In the genomic region with DNA sequence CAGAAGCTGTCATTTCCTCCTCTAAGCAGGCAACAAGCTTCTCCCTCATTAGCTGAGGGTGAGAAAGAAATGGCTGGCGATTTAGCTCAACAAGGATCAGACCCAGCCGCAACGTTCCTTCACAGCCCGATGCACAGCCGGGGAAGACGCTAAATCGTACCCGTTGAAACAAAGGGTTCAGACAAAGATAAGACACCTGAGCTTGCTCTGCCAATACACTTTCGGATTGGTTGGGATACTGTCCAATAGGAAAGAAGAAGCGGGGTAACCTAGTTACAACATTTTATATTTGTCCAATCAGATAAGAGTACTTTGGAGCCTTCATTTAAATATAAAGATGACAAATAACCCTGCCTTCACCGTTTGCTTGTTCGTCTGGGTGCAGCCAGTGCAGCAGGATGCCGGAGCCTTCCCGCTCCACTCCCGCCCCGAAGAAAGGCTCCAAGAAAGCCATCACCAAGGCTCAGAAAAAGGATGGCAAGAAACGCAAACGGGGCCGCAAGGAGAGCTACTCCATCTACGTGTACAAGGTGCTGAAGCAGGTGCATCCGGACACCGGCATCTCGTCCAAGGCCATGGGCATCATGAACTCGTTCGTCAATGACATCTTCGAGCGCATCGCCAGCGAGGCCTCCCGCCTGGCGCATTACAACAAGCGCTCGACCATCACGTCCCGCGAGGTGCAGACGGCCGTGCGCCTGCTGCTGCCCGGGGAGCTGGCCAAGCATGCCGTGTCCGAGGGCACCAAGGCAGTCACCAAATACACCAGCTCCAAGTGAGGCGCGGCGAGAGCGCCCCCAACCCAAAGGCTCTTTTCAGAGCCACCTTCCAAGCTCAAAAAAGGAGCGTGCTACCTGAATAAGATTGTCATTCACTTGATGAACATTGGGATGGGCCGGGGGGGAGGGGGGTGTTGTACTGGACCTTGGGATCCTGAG, we compare ENCODE assay signal across 8 mouse cellular contexts. TPM values are rescaled to one million over a fixed set of nuclear protein-coding genes. Genes with fewer than 3 reads are reported as not detected.
DNase-seq lines count a peak whose midpoint lies in the region; ATAC-seq and TF ChIP-seq lines count a peak whose summit lies in the region.

Gene Hist3h2ba, plus strand, starts transcription at position 379 of the 938 bp plus-strand sequence.

- H3K27ac ChIP-seq in heart, embryonic 10.5 days: peak within 1 kb of the TSS; percentile 74
- peak within 1 kb of the TSS; percentile 97 for H3K27ac ChIP-seq in kidney, embryonic 15.5 days
- peak within 1 kb of the TSS; percentile 81 for H3K27ac ChIP-seq in limb, embryonic 14.5 days (replicated peaks; ENCODE audit: low read depth, low read length)
- H3K27ac ChIP-seq in midbrain, embryonic 16.5 days (ENCODE audit: low read length): peak within 1 kb of the TSS; percentile 99

- peaks cover 72% of the 10 kb centered on the region for H3K27me3 ChIP-seq in heart, embryonic 10.5 days (ENCODE audit: insufficient read depth, poor library complexity, severe bottlenecking)
- H3K27me3 ChIP-seq in kidney, embryonic 15.5 days: peaks cover 3% of the 10 kb centered on the region; the same call in 1 of the 2 replicates
- H3K27me3 ChIP-seq in limb, embryonic 14.5 days (ENCODE audit: control insufficient read depth, insufficient read depth, low read length): peaks cover 7% of the 10 kb centered on the region; the same call in 1 of the 2 replicates
- H3K27me3 ChIP-seq in midbrain, embryonic 16.5 days (ENCODE audit: control insufficient read depth, insufficient read depth, low read depth, low read length): no peaks in the 10 kb centered on the region

- peak; percentile 97 for DNase-seq in heart, adult 11 months
- no peak for DNase-seq in heart, postnatal 25 days (ENCODE audit: low spot score)
- peak; percentile 88 for DNase-seq in embryo, embryonic 11 days
- DNase-seq in heart, embryonic 10.5 days (ENCODE audit: low spot score): no peak
- peak; percentile 91 for DNase-seq in limb, embryonic 14.5 days (ENCODE audit: low spot score)
- DNase-seq in spleen, postnatal 36 days (ENCODE audit: low spot score in 2 of 2): peak; percentile 66 to 76

- peak; percentile 90 for ATAC-seq in kidney, embryonic 15.5 days (replicated peaks; ENCODE audit: low FRiP score)
- ATAC-seq in limb, embryonic 14.5 days (ENCODE audit: low FRiP score, low read depth): peak; percentile 90
- peak; percentile 93 for ATAC-seq in midbrain, embryonic 16.5 days

- intact Hi-C loops in heart, postnatal 25 days (cut with DNase I): no loop called here

- H3K4me3 ChIP-seq in heart, embryonic 10.5 days: peak within 1 kb of the TSS; percentile 58
- peak within 1 kb of the TSS; percentile 54 for H3K4me3 ChIP-seq in kidney, embryonic 15.5 days (replicated peaks)
- H3K4me3 ChIP-seq in limb, embryonic 14.5 days (replicated peaks; ENCODE audit: low read length): peak within 1 kb of the TSS; percentile 44
- peak within 1 kb of the TSS; percentile 68 for H3K4me3 ChIP-seq in midbrain, embryonic 16.5 days (ENCODE audit: low read depth, low read length)

- peak within 1 kb of the TSS; percentile 74 for H3K4me2 ChIP-seq in kidney, embryonic 15.5 days
- H3K4me2 ChIP-seq in limb, embryonic 14.5 days (replicated peaks; ENCODE audit: low read depth, low read length, severe bottlenecking): peak within 1 kb of the TSS; percentile 68
- H3K4me2 ChIP-seq in midbrain, embryonic 16.5 days (ENCODE audit: low read length): peak within 1 kb of the TSS; percentile 62

- under 1% methylated on average over 48 of the region's 48 CpGs for WGBS in heart, embryonic 10.5 days
- under 1% methylated on average over 48 of the region's 48 CpGs for WGBS in kidney, embryonic 15.5 days
- WGBS in limb, embryonic 14.5 days: under 1% methylated on average over 43 of the region's 48 CpGs
- under 1% methylated on average over 45 of the region's 48 CpGs for WGBS in midbrain, embryonic 16.5 days

- H3K9me3 ChIP-seq in heart, embryonic 10.5 days: no peaks in the 10 kb centered on the region
- no peaks in the 10 kb centered on the region for H3K9me3 ChIP-seq in kidney, embryonic 15.5 days (replicated peaks)
- no peaks in the 10 kb centered on the region for H3K9me3 ChIP-seq in limb, embryonic 14.5 days (ENCODE audit: control insufficient read depth, low read length)
- no peaks in the 10 kb centered on the region for H3K9me3 ChIP-seq in midbrain, embryonic 16.5 days (replicated peaks; ENCODE audit: control insufficient read depth, low read length, poor library complexity, severe bottlenecking)

- H3K9ac ChIP-seq in kidney, embryonic 15.5 days: peak within 1 kb of the TSS; percentile 64
- H3K9ac ChIP-seq in limb, embryonic 14.5 days (ENCODE audit: low read depth, low read length, severe bottlenecking): peak within 1 kb of the TSS; percentile 55
- peak within 1 kb of the TSS; percentile 79 for H3K9ac ChIP-seq in midbrain, embryonic 16.5 days (ENCODE audit: low read depth, low read length)

- H3K4me1 ChIP-seq in heart, embryonic 10.5 days: peaks cover 17% of the 10 kb centered on the region
- H3K4me1 ChIP-seq in kidney, embryonic 15.5 days: peaks cover 31% of the 10 kb centered on the region
- 0 out of 2 replicates have a peak, but pooled peaks cover 7% of the 10 kb centered on the region for H3K4me1 ChIP-seq in limb, embryonic 14.5 days (ENCODE audit: control insufficient read depth, insufficient read depth, low read length)
- peaks cover 26% of the 10 kb centered on the region for H3K4me1 ChIP-seq in midbrain, embryonic 16.5 days (ENCODE audit: control insufficient read depth, insufficient read depth, low read length)

- H3K36me3 ChIP-seq in heart, embryonic 10.5 days: no peaks in the 10 kb centered on the region
- H3K36me3 ChIP-seq in kidney, embryonic 15.5 days: no peaks in the 10 kb centered on the region
- H3K36me3 ChIP-seq in limb, embryonic 14.5 days (ENCODE audit: control insufficient read depth, insufficient read depth, low read length): no peaks in the 10 kb centered on the region
- no peaks in the 10 kb centered on the region for H3K36me3 ChIP-seq in midbrain, embryonic 16.5 days (ENCODE audit: control insufficient read depth, insufficient read depth, low read length)

- TF ChIP-seq POLR2A in limb, embryonic 14.5 days (IDR thresholded peaks at IDR 0.05; ENCODE audit: borderline replicate concordance, extremely low read depth, insufficient read depth, insufficient read length): peak; percentile 96; the same call in 1 of the 2 replicates

RNA-seq across cellular contexts. Expression of gene Hist3h2ba, which starts in this region (rescaled TPM):
- total RNA-seq in heart, postnatal 25 days (2021): 1 to 10 TPM; 1.8 to 2.3 TPM
- polyA plus RNA-seq in heart, embryonic 10.5 days (2016; fragmentation: Nextera tagmentation; extraction: Ambion mirVana): 4.8 and 9.8 TPM in 2 replicates
- 81.6 and 82.0 TPM in 2 replicates for polyA plus RNA-seq in kidney, embryonic 15.5 days (2015; fragmentation: Nextera tagmentation; extraction: Ambion mirVana)
- 81.5 and 90.3 TPM in 2 replicates for polyA plus RNA-seq in limb, embryonic 14.5 days (2012; rRNA removed)
- polyA plus RNA-seq in limb, embryonic 14.5 days (2014; fragmentation: Nextera tagmentation; extraction: Ambion mirVana): 14.6 and 19.3 TPM in 2 replicates
- polyA plus RNA-seq in midbrain, embryonic 16.5 days (2015; fragmentation: Nextera tagmentation; extraction: Ambion mirVana): 345 and 399 TPM in 2 replicates

Comparison
In these comparisons a context has a peak if more than half of its experiments do, and no peak if none do; other contexts are left out.
1. DNase-seq: peak in heart, adult 11 months (single experiment), embryo, embryonic 11 days (single experiment), limb, embryonic 14.5 days (single experiment) and spleen, postnatal 36 days (2 of 2); none in heart, postnatal 25 days (single experiment) and heart, embryonic 10.5 days (single experiment).
2. Peak in every context shown above with its lines, with median percentiles within 50 percentile points of each other: H3K27ac ChIP-seq, H3K4me3 ChIP-seq, ATAC-seq, H3K4me2 ChIP-seq and H3K9ac ChIP-seq.